Mouse (Mus musculus): ENCODE measurements at regions not wholly inside any gene's neighbourhood (a gene's known extent, or its start where the extent isn't known, plus 50 kb on each side); places are given as distances from the start of the nearest gene placed in this dataset.

DNA sequence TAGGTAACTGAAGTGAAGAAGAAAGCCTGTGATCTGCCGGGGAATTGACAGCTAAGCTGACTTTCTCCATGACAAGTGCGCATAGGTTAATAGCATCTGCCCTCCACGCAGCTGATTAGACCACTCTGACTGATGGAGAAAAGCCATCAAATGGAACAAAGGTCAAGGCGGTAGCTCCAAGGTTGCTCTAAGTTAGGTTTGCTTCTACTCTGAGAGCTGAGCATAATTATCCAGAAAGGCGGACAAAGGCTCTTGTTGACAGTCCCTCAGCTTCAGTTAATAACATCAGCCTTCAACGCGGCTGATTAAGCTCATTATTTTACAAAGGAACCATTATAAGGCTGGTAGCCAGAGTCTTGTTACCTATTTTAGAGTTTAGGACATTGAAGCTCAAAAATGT lies 54.0 kb upstream of the Enpep start:
- no peak for DNase-seq

DNA sequence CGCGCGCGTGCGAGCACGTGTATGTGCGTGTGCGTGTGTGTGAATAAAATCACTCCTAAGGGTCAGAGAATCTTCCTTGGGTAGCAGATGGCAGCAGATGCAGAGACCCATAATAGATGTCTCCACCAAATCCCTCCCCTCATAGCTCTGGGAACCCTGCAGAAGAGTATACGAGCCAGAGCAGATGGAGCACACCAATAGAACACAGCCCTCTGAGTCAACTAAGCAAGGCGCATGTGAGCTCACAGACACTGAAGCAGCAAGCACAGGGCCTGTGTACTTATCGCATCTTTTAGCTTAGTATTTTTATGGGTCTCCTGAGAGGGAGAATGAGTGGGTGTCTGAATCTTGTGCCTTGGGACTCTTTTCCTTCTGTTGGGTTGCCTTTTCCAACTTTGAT lies 58.0 kb upstream of the Enpep start:
- DNase-seq, result no peak

DNA sequence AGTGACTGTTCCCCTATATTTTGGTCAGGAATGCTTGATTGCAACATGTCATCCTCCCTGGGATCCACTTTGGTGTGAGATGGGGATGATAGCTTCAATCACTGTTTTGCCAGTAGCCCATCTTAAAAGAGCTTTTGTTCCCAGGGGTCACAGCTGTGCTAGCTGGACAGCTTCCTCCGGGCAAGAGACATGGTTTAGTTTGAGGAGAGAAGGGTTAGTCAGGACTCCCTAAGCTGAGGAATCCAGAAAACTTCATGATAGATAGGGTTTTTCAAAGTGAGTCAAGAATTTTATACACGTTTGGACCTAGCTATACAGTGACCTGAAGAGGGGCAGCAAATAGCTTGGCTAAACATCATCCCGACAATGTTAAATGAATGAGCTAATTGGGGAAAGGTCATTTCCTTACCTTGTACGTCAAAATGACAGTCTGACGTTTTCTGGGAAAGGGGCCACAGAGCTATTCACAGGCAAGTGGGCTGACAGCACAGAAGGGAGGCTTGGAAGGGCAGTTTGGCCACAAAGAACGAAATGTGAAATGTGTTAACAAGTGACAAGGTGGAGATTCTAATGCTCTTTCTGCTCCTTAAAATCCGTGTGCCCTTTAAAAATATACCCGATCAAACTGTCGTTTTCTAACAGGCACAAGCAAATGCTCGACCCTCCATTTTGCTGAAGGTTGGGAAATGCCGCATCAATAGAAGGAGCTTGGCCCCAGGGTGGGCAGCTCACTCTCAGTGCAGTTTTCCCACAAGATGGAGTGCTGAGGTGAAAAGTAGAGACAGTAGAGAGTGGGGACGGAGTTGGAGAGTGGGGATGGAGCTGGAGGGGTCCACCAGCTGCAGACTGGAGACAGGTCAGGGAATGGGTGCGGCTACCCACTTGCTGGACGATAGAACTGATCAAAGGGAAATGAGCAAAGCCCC lies 59.6 kb upstream of the Enpep start:
- no peak for DNase-seq

DNA sequence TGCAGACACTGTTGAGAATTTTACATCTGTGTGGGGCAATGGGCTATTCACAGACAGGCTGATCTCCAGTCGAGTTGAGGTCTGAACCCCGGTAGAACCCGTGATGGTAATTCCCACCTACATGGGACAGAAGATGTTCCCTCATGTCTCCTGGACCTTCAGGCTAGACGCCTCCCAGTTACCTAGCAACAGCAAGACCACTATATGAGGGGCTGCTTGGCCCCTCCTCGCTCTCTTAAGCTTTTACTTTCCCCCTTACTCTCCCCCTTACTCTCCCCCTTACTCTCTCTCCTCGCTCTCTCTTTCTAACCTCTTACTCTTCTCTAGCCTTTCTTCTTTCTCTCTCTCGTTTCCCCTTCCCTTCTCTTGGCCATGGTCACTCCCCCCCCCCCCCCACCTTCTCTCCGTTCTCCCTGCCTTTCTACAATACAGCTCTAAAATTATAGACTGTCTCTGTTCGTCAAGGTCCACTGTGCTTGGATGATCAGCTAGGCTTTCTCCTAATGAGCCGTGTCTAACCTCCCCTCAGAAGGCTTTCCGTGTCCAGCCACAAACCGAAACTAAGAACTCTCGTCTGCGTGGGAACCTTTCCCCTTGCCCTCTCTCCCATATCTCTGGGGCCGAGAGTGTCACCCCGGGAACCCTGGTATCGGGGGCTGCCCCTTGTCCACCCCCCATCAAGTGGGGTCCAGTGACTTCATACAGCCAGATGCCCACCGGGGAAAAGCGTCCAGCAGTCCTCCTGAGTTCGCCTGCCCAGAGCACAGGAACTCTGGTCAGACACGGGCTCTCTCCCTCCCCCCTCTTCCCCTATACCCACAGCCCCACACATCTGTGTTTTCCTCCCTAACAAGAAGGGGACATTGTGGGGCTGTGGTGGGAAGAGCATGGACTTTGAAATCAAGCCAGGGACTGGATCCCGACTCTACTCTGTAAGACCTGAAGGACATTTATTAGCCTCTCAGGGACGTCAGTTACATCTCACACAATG lies 60.6 kb upstream of the Enpep start:
- DNase-seq, result no peak

DNA sequence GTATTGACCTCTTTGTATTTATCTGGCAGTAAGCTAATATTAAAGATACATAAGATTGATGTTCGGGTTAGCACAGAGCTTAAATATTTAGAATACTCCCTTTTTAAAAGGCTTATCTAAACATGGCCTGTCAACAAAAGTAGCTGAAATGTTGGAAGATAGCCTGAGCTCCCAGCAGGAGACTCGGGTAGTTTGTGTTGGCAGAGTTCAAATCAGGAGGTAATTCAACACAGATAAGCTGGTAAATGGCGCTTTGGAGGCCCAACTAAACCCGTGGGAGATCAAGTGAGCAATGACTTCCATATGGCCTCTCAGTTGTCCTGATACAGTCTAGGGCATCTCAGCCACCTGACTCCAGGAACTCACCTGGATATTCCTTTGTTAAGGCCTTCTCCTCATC lies 65.0 kb upstream of the Enpep start:
- DNase-seq, result no peak

DNA sequence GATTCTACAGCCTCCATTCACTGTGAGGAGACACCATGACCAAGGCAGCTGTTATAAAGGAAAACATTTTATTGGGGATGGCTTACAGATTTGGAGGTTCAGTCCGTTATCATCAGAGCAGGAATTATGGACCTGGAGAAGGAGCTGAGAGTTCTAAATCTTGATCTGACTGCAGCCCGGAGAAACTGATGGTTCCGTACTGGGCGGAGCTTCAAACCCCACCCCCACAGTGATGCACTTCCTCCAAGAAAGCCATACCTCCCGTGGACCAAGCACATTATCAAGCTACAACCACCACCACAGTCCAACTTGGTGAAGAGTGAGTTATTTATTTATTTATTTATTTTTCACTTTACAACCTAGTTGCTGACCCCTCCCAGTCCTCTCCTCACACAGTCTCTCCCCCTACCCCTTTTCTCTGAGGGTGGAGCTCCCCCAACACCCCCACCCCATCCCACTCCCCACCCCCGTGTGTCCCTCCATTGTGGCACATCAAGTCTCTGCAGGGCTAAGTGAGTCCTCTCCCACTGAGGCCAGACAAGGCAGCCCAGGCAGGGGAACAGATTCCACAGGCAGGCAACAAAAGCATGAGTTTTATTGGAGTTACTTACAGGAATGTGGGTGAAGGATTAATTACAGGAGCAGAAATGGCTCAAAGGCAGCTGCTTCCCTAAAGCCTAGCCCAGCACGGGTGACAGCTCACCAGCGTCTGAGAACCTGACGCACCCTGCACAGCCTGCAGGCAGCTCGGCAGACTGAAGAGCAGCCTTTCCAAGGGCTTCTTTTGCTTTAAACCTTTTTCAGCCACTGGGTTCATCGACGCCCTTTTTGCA lies 67.8 kb upstream of the Enpep start:
- DNase-seq, result no peak

DNA sequence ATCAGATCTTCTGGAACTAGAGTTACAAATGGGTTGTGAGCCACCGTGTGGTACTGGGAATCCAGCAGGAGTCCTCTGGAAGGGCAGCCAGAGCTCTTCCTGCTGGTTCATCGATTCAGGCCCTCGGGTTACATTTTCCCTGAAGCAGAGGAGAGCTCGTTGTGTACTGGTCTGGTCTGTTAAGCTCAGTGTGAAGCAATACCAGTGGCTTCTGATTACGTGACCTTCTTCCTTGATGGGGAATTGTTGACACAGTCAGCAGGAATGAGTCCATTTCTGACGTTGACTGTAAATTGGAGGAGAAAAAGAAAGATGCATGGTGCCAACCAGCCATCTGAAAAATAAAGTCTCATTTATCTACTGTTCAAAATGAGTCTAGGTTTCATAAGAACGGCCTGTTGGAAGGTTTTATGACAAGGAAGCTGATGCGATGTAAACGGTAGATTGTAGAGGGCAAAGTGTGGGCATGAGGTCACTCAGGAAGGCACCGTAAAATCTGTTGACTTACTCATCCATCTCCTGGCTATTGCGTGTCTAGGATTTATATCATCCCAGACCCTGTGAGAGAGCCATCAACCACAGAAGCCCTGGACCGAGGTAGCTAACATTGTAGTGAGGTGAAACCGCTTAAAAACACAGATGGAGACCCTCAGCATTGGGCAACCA lies 79.0 kb upstream of the Enpep start:
- no peak for DNase-seq

DNA sequence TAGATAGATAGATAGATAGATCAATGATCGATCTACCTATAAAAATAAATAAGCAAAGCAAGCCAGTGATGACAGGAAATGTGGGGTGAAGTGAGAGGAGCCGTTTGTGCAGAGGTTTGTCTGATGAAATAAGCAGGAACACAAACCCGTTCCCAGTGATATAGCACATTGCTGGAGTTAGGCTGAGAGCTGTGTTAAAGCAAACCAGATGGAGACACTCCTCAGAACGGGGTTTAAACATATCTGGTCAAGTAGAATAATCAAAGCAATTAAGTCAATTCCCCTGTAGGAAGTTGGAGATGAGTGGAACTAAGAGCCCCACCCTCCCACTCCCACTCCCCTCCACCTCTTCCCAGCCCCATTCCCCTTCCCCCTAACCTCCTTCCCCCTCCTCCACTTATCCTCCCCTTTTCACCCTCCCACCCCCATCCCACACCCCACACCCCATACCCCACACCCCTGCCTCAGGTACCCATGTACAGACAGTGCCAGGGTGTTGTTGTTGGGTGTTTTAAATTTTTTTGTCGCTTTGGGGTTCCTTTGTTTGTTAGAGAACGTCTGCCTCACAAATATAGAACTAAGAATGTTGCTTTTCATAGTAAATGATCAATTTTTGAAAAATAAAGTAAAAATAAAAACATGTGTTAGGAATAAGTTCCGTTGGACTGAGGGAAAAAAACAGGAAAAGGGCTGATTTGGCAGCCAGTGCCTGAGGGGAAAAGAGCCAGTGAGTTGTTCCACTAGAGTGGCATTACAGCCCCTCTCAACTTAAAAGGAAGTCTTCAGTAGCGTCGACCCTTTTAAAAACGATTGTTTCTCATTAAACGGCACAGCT lies 79.8 kb upstream of the Enpep start:
- no peak for DNase-seq

DNA sequence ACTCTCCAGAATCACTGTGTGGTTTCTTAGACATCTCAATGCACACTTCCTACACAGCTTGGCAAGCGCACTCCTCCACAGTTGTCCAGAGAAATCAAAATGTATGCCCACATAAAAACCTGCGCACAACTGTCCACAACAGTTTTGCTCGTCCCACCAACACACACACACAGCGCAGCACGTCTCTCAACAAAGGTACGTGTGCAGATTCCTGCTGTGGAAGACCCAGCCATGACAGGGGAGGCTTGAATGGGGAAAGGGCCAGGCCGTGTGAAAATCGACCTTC lies 80.4 kb upstream of the Enpep start:
- DNase-seq, result no peak

DNA sequence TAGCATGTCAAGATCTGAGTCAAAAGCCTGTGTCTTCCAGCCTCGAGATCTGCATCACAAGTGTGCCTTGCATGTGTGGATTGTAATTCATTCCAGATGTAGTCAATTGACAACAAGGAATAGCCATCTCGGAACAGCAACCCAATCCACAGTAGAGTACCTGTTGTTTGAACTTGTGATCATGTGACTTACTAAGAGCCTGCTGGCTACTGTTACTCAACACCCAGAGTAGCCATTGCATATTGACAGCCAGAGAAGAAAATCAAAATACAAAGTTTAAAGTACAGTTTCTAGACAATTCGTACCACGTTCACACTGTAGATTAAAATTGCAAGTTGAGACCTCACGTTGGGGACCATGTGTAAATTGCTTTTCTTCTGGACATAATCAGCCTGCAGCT lies 83.1 kb upstream of the Enpep start:
- no peak for DNase-seq

DNA sequence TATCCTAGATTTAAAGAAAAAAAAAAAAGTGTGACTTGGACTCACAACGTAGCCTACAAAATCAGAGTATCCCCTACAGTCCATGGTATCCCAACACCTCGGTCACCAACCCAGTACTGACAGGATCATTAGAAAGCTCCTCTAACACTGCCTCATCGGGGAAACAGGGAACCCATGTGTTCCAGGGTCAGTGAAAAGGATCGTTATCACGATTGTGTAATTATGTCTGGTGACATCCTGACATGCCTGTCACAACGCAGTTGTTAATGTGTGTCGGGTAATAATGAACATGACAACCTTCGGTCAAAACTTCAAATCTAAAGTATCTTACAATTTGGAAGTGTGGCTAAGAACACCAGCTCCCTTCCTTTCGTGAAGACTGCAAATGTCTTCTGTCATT lies 83.8 kb upstream of the Enpep start:
- DNase-seq, result no peak

DNA sequence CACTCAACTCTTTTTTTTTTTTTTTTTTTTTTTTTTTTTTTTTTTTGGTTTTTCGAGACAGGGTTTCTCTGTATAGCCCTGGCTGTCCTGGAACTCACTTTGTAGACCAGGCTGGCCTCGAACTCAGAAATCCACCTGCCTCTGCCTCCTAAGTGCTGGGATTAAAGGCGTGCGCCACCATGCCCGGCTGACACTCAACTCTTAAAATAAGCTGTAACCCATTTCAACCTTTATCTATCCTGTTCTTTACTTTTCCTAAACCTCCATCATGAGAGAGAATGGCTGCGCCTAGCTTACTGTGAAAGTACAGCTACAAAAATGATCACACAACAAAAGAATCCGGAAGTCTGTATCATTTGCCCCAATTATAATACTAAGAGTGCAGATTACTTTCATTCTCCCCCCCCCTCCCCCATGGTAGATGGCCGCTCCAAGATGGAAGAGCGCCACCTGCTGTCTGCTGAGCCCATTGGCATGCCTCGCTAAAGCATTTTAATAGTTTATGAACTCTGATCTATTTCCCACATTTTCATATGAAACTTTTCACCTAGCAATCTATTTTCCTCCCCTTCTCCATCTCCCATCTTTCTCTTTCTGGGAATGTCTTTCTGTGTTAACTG lies 89.2 kb upstream of the Enpep start:
- DNase-seq, result peak; percentile 69

DNA sequence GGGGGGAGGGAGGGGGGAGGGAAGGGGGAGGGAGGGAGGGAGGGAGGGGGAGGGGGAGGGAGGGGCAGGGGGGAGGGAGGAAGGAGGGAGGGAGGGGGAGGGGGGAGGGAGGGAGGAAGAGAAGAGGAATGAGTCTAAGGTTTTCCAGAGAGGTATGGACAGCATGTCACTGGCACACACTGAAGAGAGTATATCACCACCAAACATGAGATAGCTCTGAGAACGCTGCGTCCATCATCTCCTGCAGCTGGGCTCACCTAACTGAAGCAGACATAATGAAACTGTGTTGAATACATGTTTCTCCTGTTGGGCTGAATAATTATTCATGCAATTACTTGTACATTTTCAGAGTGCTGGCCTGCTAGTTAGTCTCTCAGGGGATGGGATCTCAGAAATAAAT lies 96.2 kb upstream of the Enpep start:
- no peak for DNase-seq

DNA sequence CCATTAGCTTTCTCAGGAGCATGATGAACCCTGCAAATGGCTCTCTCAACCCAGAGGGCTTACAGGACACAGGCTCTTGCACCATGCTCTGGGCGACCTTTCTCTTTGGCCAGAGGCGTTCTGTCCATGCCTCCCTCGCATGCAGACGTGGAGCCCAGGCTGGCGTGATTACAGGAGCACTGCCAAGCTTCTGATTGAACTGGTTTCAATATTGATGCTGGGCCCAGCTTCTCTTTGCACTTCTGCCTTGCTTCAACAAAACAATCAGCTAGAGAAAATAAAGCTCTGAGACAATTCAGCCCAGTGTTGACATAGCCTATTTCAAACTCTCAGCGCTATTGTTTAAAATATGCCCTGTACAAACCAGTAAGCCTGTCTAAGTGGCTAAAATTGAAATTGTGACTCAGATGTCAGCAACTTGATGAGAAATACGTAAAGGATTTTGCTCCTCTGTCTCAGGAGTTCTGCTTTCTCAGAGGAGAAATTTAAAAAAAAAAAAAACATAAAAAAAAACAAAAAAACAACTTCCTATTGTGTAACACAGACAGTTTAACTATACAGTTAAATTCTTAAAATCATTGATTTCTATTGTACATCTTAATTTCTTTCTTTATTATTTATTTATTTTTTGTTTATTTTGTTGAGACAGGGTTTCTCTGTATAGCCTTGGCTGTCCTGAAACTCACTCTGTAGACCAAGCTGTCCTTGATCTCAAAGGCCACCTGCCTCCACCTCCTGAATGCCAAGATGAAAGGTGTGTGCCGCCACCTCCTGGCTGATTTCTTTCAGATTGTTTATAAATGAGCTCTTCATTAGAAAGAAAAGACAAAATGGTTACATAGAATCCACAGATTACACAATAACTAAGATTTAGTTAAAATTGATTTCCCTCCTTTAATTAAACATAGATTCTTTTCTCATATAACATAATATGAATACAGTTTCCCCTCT lies 96.9 kb upstream of the Enpep start:
- peak; percentile 24 for DNase-seq

DNA sequence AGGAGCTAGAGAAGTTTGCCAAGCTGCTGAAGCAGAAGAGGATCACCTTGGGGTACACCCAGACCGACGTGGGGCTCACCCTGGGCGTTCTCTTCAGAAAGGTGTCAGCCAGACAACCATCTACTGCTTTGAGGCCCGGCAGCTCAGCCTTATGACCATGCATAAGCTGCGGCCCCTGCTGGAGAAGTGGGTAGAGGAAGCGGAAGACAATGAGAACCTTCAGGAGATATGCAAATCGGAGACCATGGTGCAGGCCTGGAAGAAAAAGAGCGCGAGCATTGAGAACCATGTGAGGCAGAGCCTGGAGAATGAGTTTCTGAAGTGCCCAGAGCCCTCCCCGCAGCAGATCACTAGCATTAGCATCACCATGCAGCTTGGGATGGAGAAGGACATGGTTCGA lies 98.1 kb upstream of the Elovl6 start:
- DNase-seq, result no peak

DNA sequence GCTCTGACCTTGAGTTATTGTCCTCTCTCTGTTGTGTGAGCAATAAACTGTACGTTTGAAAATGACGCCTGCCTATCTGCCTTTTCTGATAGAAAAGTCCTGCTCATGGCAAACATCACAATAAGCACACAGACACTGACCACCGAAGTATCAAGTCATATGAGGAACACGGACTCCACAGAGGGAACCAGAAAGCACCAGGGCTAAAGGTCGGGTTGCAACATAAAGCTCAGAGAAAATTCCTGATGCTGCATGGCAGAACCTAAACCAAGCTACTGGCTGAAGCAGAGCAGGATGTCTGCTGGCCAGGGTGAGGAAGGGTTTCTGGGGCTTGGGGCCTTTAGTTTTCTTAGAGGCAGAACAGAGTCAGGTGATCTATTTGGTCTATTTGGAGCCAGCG lies 94.5 kb upstream of the Elovl6 start:
- no peak for DNase-seq

DNA sequence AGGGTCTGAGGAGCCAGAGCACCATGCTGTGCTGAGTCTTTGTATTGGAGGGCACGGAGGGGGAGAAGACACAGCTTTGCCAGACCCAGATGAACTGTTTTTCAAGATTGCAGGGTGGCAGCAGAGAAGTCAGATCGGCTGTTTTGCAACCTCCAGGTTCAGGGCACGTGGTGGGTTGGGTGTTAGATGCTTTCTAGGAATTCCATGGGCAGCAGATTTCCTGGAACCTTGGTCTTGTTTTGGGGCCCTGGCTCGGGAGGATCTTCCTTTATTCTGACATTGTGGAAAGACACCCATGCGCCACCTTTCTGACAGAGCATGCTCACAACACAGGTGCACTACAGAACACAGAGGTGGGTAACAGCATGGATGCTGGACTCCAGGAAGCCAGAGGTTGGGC lies 89.4 kb upstream of the Elovl6 start:
- DNase-seq, result no peak

DNA sequence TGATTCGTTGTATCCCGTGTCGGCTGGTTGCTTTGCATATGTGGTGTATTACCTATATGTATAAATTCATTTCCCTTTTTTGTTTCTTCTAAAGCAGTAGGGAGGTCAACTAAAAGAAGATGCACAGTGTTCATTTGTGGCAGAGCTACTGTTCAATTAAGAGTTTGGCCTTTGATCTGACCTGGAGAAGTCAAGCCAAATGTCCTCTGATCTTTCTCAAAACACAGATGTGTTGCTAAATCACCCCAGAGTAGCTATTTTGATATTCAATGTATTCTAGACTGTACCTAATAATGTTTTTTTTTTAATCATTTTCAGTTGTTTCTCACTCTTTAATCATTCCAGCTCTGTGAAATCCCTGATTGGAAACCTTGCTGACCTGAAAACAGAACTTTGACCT lies 87.9 kb upstream of the Elovl6 start:
- DNase-seq, result no peak

DNA sequence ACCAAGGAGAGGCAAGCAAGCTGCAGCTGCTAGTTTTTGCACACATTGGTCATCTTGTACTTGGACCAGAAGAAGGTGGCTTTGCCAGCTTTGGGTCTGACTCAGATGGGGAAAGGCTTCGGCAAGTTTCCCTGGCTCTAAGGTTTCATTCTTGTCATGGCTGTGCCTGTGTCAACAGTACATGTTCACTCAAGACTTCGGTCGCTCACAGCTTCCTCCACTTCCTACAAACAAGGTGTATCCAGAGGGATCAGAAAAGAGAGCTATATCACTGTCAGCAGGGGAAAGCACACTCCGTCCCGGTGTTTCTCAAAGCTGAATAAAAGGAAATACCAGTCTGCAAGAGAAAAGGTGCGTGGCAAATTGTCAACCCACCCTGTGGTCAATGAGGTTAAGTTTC lies 86.2 kb upstream of the Elovl6 start:
- no peak for DNase-seq

DNA sequence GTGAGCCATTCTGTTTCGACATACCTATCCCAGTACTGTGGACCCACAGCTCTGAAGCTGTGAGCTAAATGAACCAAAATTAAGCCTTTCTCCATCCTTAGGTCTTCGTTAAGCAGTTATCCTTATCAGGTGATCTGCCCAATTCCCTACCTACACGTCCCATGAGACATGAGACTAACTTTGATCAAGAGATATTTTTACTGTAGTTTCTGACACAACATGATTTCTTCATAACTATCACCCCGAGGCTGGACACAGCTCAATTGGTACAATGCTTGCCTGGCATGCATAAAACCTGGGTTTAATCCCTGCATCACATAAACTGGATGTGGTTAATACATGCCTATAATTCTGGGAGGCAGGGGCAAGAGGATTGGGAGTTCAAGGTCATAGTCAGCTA lies 82.2 kb upstream of the Elovl6 start:
- DNase-seq, result no peak

Data from embryo, embryonic 11 days (tissue).